Mouse (Mus musculus): ENCODE data around the gene Sult2b1.

DNA sequence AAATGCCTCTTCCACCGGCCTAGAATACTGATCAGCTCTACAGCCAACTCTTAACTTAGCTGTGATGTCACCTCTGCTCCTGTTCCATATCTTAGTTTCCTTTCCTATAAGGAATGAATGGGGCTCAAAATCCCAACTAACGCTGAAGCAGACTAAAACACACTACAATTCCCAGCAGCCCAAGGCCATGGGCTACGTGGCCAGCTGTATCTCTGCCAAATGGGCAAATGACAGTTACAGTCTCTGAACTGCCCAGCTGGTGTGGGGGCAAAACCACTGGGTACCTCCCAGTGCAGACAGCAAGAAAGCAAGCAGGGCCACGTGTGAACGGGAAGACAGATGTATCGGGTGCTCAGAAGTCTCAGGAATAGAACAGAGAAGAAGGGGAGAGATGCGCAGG, 42.2 kb upstream of the Sult2b1 start:
- no peak for TF ChIP-seq CTCF (IDR thresholded peaks at IDR 0.05; ENCODE audit: control insufficient read depth, insufficient read depth, insufficient replicate concordance, low read depth, low read length)
- no peak for TF ChIP-seq POLR2A (IDR thresholded peaks at IDR 0.05; ENCODE audit: control insufficient read depth, low read depth, low read length)
